ENCODE assay signal across 8 mouse cellular contexts in genomic region chr11:69400083-69400850, GRCm38 (mm10). TPM values are rescaled to one million over a fixed set of nuclear protein-coding genes. Genes with fewer than 3 reads are reported as not detected.
DNase-seq lines count a peak whose midpoint lies in the region; ATAC-seq and TF ChIP-seq lines count a peak whose summit lies in the region.

No protein-coding gene starts in this region.

- ATAC-seq in cerebellum, adult (ENCODE audit: insufficient number of reproducible peaks, low FRiP score, low TSS enrichment) = no peak
- ATAC-seq in liver, embryonic 11.5 days (replicated peaks; ENCODE audit: low FRiP score) = no peak
- ATAC-seq in liver, postnatal 0 days = no peak
- no peak for ATAC-seq in hindbrain, embryonic 13.5 days (ENCODE audit: low FRiP score)
- ATAC-seq in midbrain, embryonic 16.5 days = no peak

- TF ChIP-seq CTCF in liver, postnatal 0 days (IDR thresholded peaks at IDR 0.05; ENCODE audit: low read depth) = no peak

- H3K4me2 ChIP-seq in liver, embryonic 11.5 days = peak overlapping the region; percentile 55
- H3K4me2 ChIP-seq in liver, postnatal 0 days (ENCODE audit: low read depth, low read length) = no peak overlapping the region
- H3K4me2 ChIP-seq in hindbrain, embryonic 13.5 days = no peak overlapping the region
- H3K4me2 ChIP-seq in midbrain, embryonic 16.5 days (ENCODE audit: low read length) = no peak overlapping the region

- DNase-seq in cerebellum, adult 11-12 months = peak; percentile 66
- DNase-seq in liver, embryonic 11.5 days (ENCODE audit: low spot score) = peak; percentile 46
- no peak for DNase-seq in liver, postnatal 0 days
- peak; percentile 27 to 34 for DNase-seq in cerebellum, adult 18-20 months
- no peak for DNase-seq in frontal cortex, postnatal 36 days (ENCODE audit: low spot score in 2 of 2)

- 79% methylated on average over 25 of the region's 25 CpGs for WGBS in liver, embryonic 11.5 days
- 88% methylated on average over 25 of the region's 25 CpGs for WGBS in liver, postnatal 0 days (ENCODE audit: insufficient replicate concordance)
- WGBS in hindbrain, embryonic 13.5 days = 75% methylated on average over 25 of the region's 25 CpGs
- WGBS in midbrain, embryonic 16.5 days = 75% methylated on average over 25 of the region's 25 CpGs

- H3K4me3 ChIP-seq in liver, embryonic 11.5 days (ENCODE audit: low read depth, low read length) = 0 out of 2 replicates have a peak overlapping the region, but pooled peaks have one; percentile 22
- no peak overlapping the region for H3K4me3 ChIP-seq in liver, postnatal 0 days (ENCODE audit: low read depth, low read length)
- 0 out of 2 replicates have a peak overlapping the region, but pooled peaks have one; percentile 7 for H3K4me3 ChIP-seq in hindbrain, embryonic 13.5 days
- H3K4me3 ChIP-seq in midbrain, embryonic 16.5 days (ENCODE audit: low read depth, low read length) = no peak overlapping the region

- H3K4me1 ChIP-seq in liver, embryonic 11.5 days (replicated peaks; ENCODE audit: control insufficient read depth, insufficient read depth, low read length) = peaks cover 43% of the 10 kb centered on the region
- H3K4me1 ChIP-seq in liver, postnatal 0 days (ENCODE audit: insufficient read depth) = peaks cover 7% of the 10 kb centered on the region
- peaks cover 37% of the 10 kb centered on the region for H3K4me1 ChIP-seq in hindbrain, embryonic 13.5 days (replicated peaks)
- H3K4me1 ChIP-seq in midbrain, embryonic 16.5 days (ENCODE audit: control insufficient read depth, insufficient read depth, low read length) = peaks cover 6% of the 10 kb centered on the region; the same call in 1 of the 2 replicates

- no peak overlapping the region for H3K27ac ChIP-seq in liver, embryonic 11.5 days (ENCODE audit: low read depth, low read length)
- H3K27ac ChIP-seq in liver, postnatal 0 days (ENCODE audit: low read depth) = no peak overlapping the region
- no peak overlapping the region for H3K27ac ChIP-seq in hindbrain, embryonic 13.5 days
- H3K27ac ChIP-seq in midbrain, embryonic 16.5 days (ENCODE audit: low read length) = no peak overlapping the region

- no peaks in the 10 kb centered on the region for H3K9me3 ChIP-seq in liver, embryonic 11.5 days (ENCODE audit: control insufficient read depth, low read length)
- H3K9me3 ChIP-seq in liver, postnatal 0 days (ENCODE audit: low read length) = no peaks in the 10 kb centered on the region
- H3K9me3 ChIP-seq in hindbrain, embryonic 13.5 days = no peaks in the 10 kb centered on the region
- no peaks in the 10 kb centered on the region for H3K9me3 ChIP-seq in midbrain, embryonic 16.5 days (replicated peaks; ENCODE audit: control insufficient read depth, low read length, poor library complexity, severe bottlenecking)

- TF ChIP-seq EP300 in liver, postnatal 0 days (IDR thresholded peaks at IDR 0.05; ENCODE audit: low read depth) = no peak

- H3K27me3 ChIP-seq in liver, embryonic 11.5 days (replicated peaks; ENCODE audit: control insufficient read depth, insufficient read depth, low read length) = no peaks in the 10 kb centered on the region
- no peaks in the 10 kb centered on the region for H3K27me3 ChIP-seq in liver, postnatal 0 days (ENCODE audit: insufficient read depth, low read length)
- H3K27me3 ChIP-seq in hindbrain, embryonic 13.5 days = peaks cover 27% of the 10 kb centered on the region
- no peaks in the 10 kb centered on the region for H3K27me3 ChIP-seq in midbrain, embryonic 16.5 days (ENCODE audit: control insufficient read depth, insufficient read depth, low read depth, low read length)

- H3K36me3 ChIP-seq in liver, embryonic 11.5 days (ENCODE audit: control insufficient read depth, insufficient read depth, low read length) = peaks cover 46% of the 10 kb centered on the region
- H3K36me3 ChIP-seq in liver, postnatal 0 days (replicated peaks; ENCODE audit: insufficient read depth, low read length) = peaks cover 44% of the 10 kb centered on the region
- peaks cover 75% of the 10 kb centered on the region for H3K36me3 ChIP-seq in hindbrain, embryonic 13.5 days
- H3K36me3 ChIP-seq in midbrain, embryonic 16.5 days (ENCODE audit: control insufficient read depth, insufficient read depth, low read length) = peaks cover 41% of the 10 kb centered on the region

- peak overlapping the region; percentile 34; the same call in 1 of the 2 replicates for H3K9ac ChIP-seq in liver, embryonic 11.5 days (ENCODE audit: low read depth, low read length)
- no peak overlapping the region for H3K9ac ChIP-seq in liver, postnatal 0 days (replicated peaks)
- peak overlapping the region; percentile 51; the same call in 1 of the 2 replicates for H3K9ac ChIP-seq in hindbrain, embryonic 13.5 days
- no peak overlapping the region for H3K9ac ChIP-seq in midbrain, embryonic 16.5 days (ENCODE audit: low read depth, low read length)

RNA-seq across cellular contexts. Expression of gene Tmem88, which starts 2.2 kb away (rescaled TPM):
- polyA plus RNA-seq in liver, embryonic 11.5 days (2014; fragmentation: Nextera tagmentation; extraction: Ambion mirVana) = 20.4 and 26.2 TPM in 2 replicates
- polyA plus RNA-seq in liver, postnatal 0 days (2015; fragmentation: Nextera tagmentation; extraction: Ambion mirVana) = 12.3 and 14.0 TPM in 2 replicates
- 7.1 and 8.7 TPM in 2 replicates for polyA plus RNA-seq in hindbrain, embryonic 13.5 days (2015; fragmentation: Nextera tagmentation; extraction: Ambion mirVana)
- 5.2 and 5.9 TPM in 2 replicates for polyA plus RNA-seq in midbrain, embryonic 16.5 days (2015; fragmentation: Nextera tagmentation; extraction: Ambion mirVana)

RNA-seq across cellular contexts. Expression of gene Cyb5d1, which starts 4.8 kb away (rescaled TPM):
- 19.7 and 19.9 TPM in 2 replicates for polyA plus RNA-seq in liver, embryonic 11.5 days (2014; fragmentation: Nextera tagmentation; extraction: Ambion mirVana)
- 4.7 and 5.4 TPM in 2 replicates for polyA plus RNA-seq in liver, postnatal 0 days (2015; fragmentation: Nextera tagmentation; extraction: Ambion mirVana)
- polyA plus RNA-seq in hindbrain, embryonic 13.5 days (2015; fragmentation: Nextera tagmentation; extraction: Ambion mirVana) = 34.9 and 35.5 TPM in 2 replicates
- 27.1 and 28.9 TPM in 2 replicates for polyA plus RNA-seq in midbrain, embryonic 16.5 days (2015; fragmentation: Nextera tagmentation; extraction: Ambion mirVana)

RNA-seq across cellular contexts. Expression of gene Naa38, which starts 5.0 kb away (rescaled TPM):
- 151 and 178 TPM in 2 replicates for polyA plus RNA-seq in liver, embryonic 11.5 days (2014; fragmentation: Nextera tagmentation; extraction: Ambion mirVana)
- polyA plus RNA-seq in liver, postnatal 0 days (2015; fragmentation: Nextera tagmentation; extraction: Ambion mirVana) = 83.7 and 83.9 TPM in 2 replicates
- 103 and 105 TPM in 2 replicates for polyA plus RNA-seq in hindbrain, embryonic 13.5 days (2015; fragmentation: Nextera tagmentation; extraction: Ambion mirVana)
- 86.2 and 89.6 TPM in 2 replicates for polyA plus RNA-seq in midbrain, embryonic 16.5 days (2015; fragmentation: Nextera tagmentation; extraction: Ambion mirVana)

RNA-seq across cellular contexts. Expression of gene Kdm6b, which starts 13.2 kb away (rescaled TPM):
- 15.4 and 17.4 TPM in 2 replicates for polyA plus RNA-seq in liver, embryonic 11.5 days (2014; fragmentation: Nextera tagmentation; extraction: Ambion mirVana)
- polyA plus RNA-seq in liver, postnatal 0 days (2015; fragmentation: Nextera tagmentation; extraction: Ambion mirVana) = 7.4 and 8.2 TPM in 2 replicates
- polyA plus RNA-seq in hindbrain, embryonic 13.5 days (2015; fragmentation: Nextera tagmentation; extraction: Ambion mirVana) = 50.6 and 51.3 TPM in 2 replicates
- 36.4 and 39.0 TPM in 2 replicates for polyA plus RNA-seq in midbrain, embryonic 16.5 days (2015; fragmentation: Nextera tagmentation; extraction: Ambion mirVana)

RNA-seq across cellular contexts. Expression of gene Chd3, which starts 31.1 kb away (rescaled TPM):
- polyA plus RNA-seq in liver, embryonic 11.5 days (2014; fragmentation: Nextera tagmentation; extraction: Ambion mirVana) = 13.8 and 17.1 TPM in 2 replicates
- 7.8 and 8.7 TPM in 2 replicates for polyA plus RNA-seq in liver, postnatal 0 days (2015; fragmentation: Nextera tagmentation; extraction: Ambion mirVana)
- polyA plus RNA-seq in hindbrain, embryonic 13.5 days (2015; fragmentation: Nextera tagmentation; extraction: Ambion mirVana) = 92.4 and 93.5 TPM in 2 replicates
- 82.8 and 86.1 TPM in 2 replicates for polyA plus RNA-seq in midbrain, embryonic 16.5 days (2015; fragmentation: Nextera tagmentation; extraction: Ambion mirVana)

Comparison
In these comparisons a context has a peak if more than half of its experiments do, and no peak if none do; other contexts are left out.
1. DNase-seq: peak in cerebellum, adult 11-12 months (single experiment), liver, embryonic 11.5 days (single experiment) and cerebellum, adult 18-20 months (2 of 2); none in liver, postnatal 0 days (single experiment) and frontal cortex, postnatal 36 days (0 of 2).
2. H3K4me3 ChIP-seq: peak in liver, embryonic 11.5 days (single experiment) and hindbrain, embryonic 13.5 days (single experiment); none in liver, postnatal 0 days (single experiment) and midbrain, embryonic 16.5 days (single experiment).
3. H3K9ac ChIP-seq: peak in liver, embryonic 11.5 days (single experiment) and hindbrain, embryonic 13.5 days (single experiment); none in liver, postnatal 0 days (single experiment) and midbrain, embryonic 16.5 days (single experiment).